Mouse (Mus musculus) embryonic facial prominence, embryonic 14.5 days (tissue): ENCODE measurements around the gene Afg1l. TPM values are rescaled to one million over a fixed set of nuclear protein-coding genes. Genes with fewer than 3 reads are reported as not detected.

ENCODE experiments used
- ATAC-seq: fragments of 200-750 bp; cut with Nextera tagmentation; 2 replicates; pipeline ENCODE4 v1.8.0; 2017; ENCODE audit warnings: low read depth, moderate number of reproducible peaks, moderate TSS enrichment
- DNase-seq: peaks from one replicate; pipeline ENCODE4 v3.0.0-alpha.2; 2015; ENCODE audit warnings: low spot score
- H3K27ac ChIP-seq: fragments of 300-500 bp; sonication (generic); replicated peaks from 2 replicates; pipeline ENCODE4 v1.5.1; 2014; ENCODE audit warnings: low read depth, mild to moderate bottlenecking, low read length, moderate library complexity
- H3K27me3 ChIP-seq: fragments of 300-500 bp; sonication (generic); replicated peaks from 2 replicates; pipeline ENCODE4 v1.6.1; 2014; ENCODE audit warnings: low read length; ENCODE audit not compliant: control insufficient read depth, insufficient read depth
- H3K36me3 ChIP-seq: fragments of 300-500 bp; sonication (generic); 2 replicates; pipeline ENCODE4 v1.6.1; 2014; ENCODE audit warnings: low read length, mixed read lengths; ENCODE audit not compliant: control insufficient read depth, insufficient read depth
- H3K4me1 ChIP-seq: fragments of 300-500 bp; sonication (generic); 2 replicates; pipeline ENCODE4 v1.6.1; 2014; ENCODE audit warnings: antibody characterized with exemption, low read length; ENCODE audit not compliant: control insufficient read depth, insufficient read depth
- H3K4me2 ChIP-seq: fragments of 300-500 bp; sonication (generic); 2 replicates; pipeline ENCODE4 v1.6.1; 2014; ENCODE audit warnings: low read depth, mild to moderate bottlenecking, low read length, moderate library complexity, mixed read lengths
- H3K4me3 ChIP-seq: fragments of 300-500 bp; sonication (generic); 2 replicates; pipeline ENCODE4 v1.5.1; 2014; ENCODE audit warnings: low read depth, mild to moderate bottlenecking, low read length
- H3K9ac ChIP-seq: fragments of 300-500 bp; sonication (generic); 2 replicates; pipeline ENCODE4 v1.6.1; 2014; ENCODE audit warnings: low read depth, mild to moderate bottlenecking, low read length, moderate library complexity, mixed read lengths
- H3K9me3 ChIP-seq: fragments of 300-500 bp; sonication (generic); 2 replicates; pipeline ENCODE4 v1.6.1; 2016; ENCODE audit warnings: low read length; ENCODE audit not compliant: control insufficient read depth
- WGBS: fragments of 180-500 bp; shearing (Covaris S2); extraction: QIAGEN DNeasy Blood & Tissue Kit; methylation state at CpG from one replicate; pipeline ENCODE4 v1.1.7; 2014; 5-methylcytosine and 5-hydroxymethylcytosine counted together
- polyA plus RNA-seq: library from polyadenylated mRNA; unstranded; fragments of >200 nt; fragmentation: Nextera tagmentation; extraction: Ambion mirVana; gene quantifications from 2 replicates; pipeline ENCODE4 v1.2.1, GENCODE M21; 2014

Afg1l gene
- polyA plus RNA-seq, 1 experiment from 2014 or later = 6.8 TPM

GRCm38 (mm10) chr10:42274712-42275400 is 203.5 kb downstream of the Afg1l start:
- no peaks in the 10 kb centered on the region for H3K9me3 ChIP-seq
- 2% methylated on average over 39 of the region's 65 CpGs for WGBS
- peak overlapping the region; percentile 99 for H3K4me2 ChIP-seq
- DNase-seq = no peak
- H3K4me1 ChIP-seq = peaks cover 20% of the 10 kb centered on the region
- H3K27ac ChIP-seq = peak overlapping the region; percentile 97
- H3K9ac ChIP-seq = peak overlapping the region; percentile 83
- no peak for ATAC-seq
- no peaks in the 10 kb centered on the region for H3K27me3 ChIP-seq
- H3K36me3 ChIP-seq = peaks cover 6% of the 10 kb centered on the region; the same call in 1 of the 2 replicates
- H3K4me3 ChIP-seq = peak overlapping the region; percentile 85

GRCm38 (mm10) chr10:42273760-42274691 is 204.3 kb downstream of the Afg1l start:
- peak; percentile 57 for DNase-seq
- WGBS = 19% methylated on average over 21 of the region's 21 CpGs

GRCm38 (mm10) chr10:42273403-42273759 is 205.0 kb downstream of the Afg1l start:
- Histone ChIP-seq H3K27ac (no peak overlapping the region), H3K36me3 (peaks cover 9% of the 10 kb centered on the region; the same call in 1 of the 2 replicates), H3K4me3 (peak overlapping the region; percentile 85), H3K9ac (peak overlapping the region; percentile 83), H3K9me3 (no peaks in the 10 kb centered on the region), H3K27me3 (no peaks in the 10 kb centered on the region), H3K4me1 (peaks cover 17% of the 10 kb centered on the region), H3K4me2 (peak overlapping the region; percentile 99)
- DNase-seq (no peak), ATAC-seq (no peak)
- 68% methylated on average over 6 of the region's 6 CpGs for WGBS

More at GRCm38 (mm10) chr10:42273760-42274691, 204.3 kb downstream of the Afg1l start:
- no peak overlapping the region for H3K27ac ChIP-seq
- H3K36me3 ChIP-seq = peaks cover 6% of the 10 kb centered on the region; the same call in 1 of the 2 replicates
- H3K9me3 ChIP-seq = no peaks in the 10 kb centered on the region
- H3K9ac ChIP-seq = peak overlapping the region; percentile 83
- peak overlapping the region; percentile 85 for H3K4me3 ChIP-seq
- H3K4me1 ChIP-seq = peaks cover 20% of the 10 kb centered on the region
- peak overlapping the region; percentile 99 for H3K4me2 ChIP-seq
- no peaks in the 10 kb centered on the region for H3K27me3 ChIP-seq
- ATAC-seq = no peak

GRCm38 (mm10) chr10:42271454-42272230 is 206.7 kb downstream of the Afg1l start:
- Histone ChIP-seq H3K4me1 (peaks cover 17% of the 10 kb centered on the region), H3K4me3 (no peak overlapping the region), H3K4me2 (peak overlapping the region; percentile 14), H3K36me3 (peaks cover 24% of the 10 kb centered on the region), H3K27me3 (no peaks in the 10 kb centered on the region), H3K9me3 (no peaks in the 10 kb centered on the region), H3K27ac (no peak overlapping the region), H3K9ac (no peak overlapping the region)
- ATAC-seq (no peak), DNase-seq (no peak)
- WGBS = 55% methylated on average over 11 of the region's 11 CpGs

GRCm38 (mm10) chr10:42270277-42271083 is 207.9 kb downstream of the Afg1l start:
- Histone ChIP-seq H3K4me3 (no peak overlapping the region), H3K4me2 (no peak overlapping the region), H3K9me3 (no peaks in the 10 kb centered on the region), H3K4me1 (peaks cover 17% of the 10 kb centered on the region), H3K9ac (no peak overlapping the region), H3K27me3 (no peaks in the 10 kb centered on the region), H3K27ac (no peak overlapping the region), H3K36me3 (peaks cover 35% of the 10 kb centered on the region)
- ATAC-seq (no peak), DNase-seq (no peak)
- WGBS = 58% methylated on average over 10 of the region's 10 CpGs

GRCm38 (mm10) chr10:42269281-42270025 is 208.9 kb downstream of the Afg1l start:
- 51% methylated on average over 15 of the region's 15 CpGs for WGBS
- Histone ChIP-seq H3K4me2 (no peak overlapping the region), H3K27me3 (no peaks in the 10 kb centered on the region), H3K4me1 (peaks cover 16% of the 10 kb centered on the region), H3K9ac (no peak overlapping the region), H3K36me3 (peaks cover 43% of the 10 kb centered on the region), H3K9me3 (no peaks in the 10 kb centered on the region), H3K4me3 (no peak overlapping the region), H3K27ac (no peak overlapping the region)
- DNase-seq (no peak), ATAC-seq (no peak)

GRCm38 (mm10) chr10:42267811-42268545 is 210.4 kb downstream of the Afg1l start:
- WGBS = 79% methylated on average over 5 of the region's 5 CpGs
- no peak for ATAC-seq
- DNase-seq = no peak
- Histone ChIP-seq H3K9ac (no peak overlapping the region), H3K4me1 (0 out of 2 replicates have a peak, but pooled peaks cover 3% of the 10 kb centered on the region), H3K27ac (no peak overlapping the region), H3K4me2 (no peak overlapping the region), H3K9me3 (no peaks in the 10 kb centered on the region), H3K4me3 (no peak overlapping the region), H3K36me3 (peaks cover 36% of the 10 kb centered on the region), H3K27me3 (no peaks in the 10 kb centered on the region)
